Mouse (Mus musculus) neural tube, embryonic 11.5 days (tissue): ENCODE data around the gene Stox2. TPM values are rescaled to one million over a fixed set of nuclear protein-coding genes. Genes with fewer than 3 reads are reported as not detected.

Experiments
- ATAC-seq: fragments of 200-750 bp; cut with Nextera tagmentation; 2 replicates; pipeline ENCODE4 v1.8.0; 2017; ENCODE audit warnings: moderate number of reproducible peaks, mild to moderate bottlenecking, moderate TSS enrichment, moderate library complexity; ENCODE audit not compliant: insufficient read depth, low FRiP score, low TSS enrichment
- DNase-seq: peaks from one replicate; pipeline ENCODE4 v3.0.0-alpha.2; 2015; ENCODE audit warnings: low spot score
- H3K27ac ChIP-seq: fragments of 300-500 bp; sonication (generic); 2 replicates; pipeline ENCODE4 v1.5.1; 2014; ENCODE audit warnings: low read depth, mild to moderate bottlenecking, low read length
- H3K27me3 ChIP-seq: fragments of 300-500 bp; sonication (generic); 2 replicates; pipeline ENCODE4 v1.6.1; 2014; ENCODE audit warnings: mild to moderate bottlenecking, low read length, mixed read lengths; ENCODE audit not compliant: control insufficient read depth, insufficient read depth
- H3K36me3 ChIP-seq: fragments of 300-500 bp; sonication (generic); 2 replicates; pipeline ENCODE4 v1.6.1; 2014; ENCODE audit warnings: mild to moderate bottlenecking, low read length, moderate library complexity, mixed read lengths; ENCODE audit not compliant: control insufficient read depth, insufficient read depth
- H3K4me1 ChIP-seq: fragments of 300-500 bp; sonication (generic); 2 replicates; pipeline ENCODE4 v1.6.1; 2014; ENCODE audit warnings: low read length, mixed read lengths; ENCODE audit not compliant: control insufficient read depth, insufficient read depth
- H3K4me2 ChIP-seq: fragments of 300-500 bp; sonication (generic); 2 replicates; pipeline ENCODE4 v1.6.1; 2014; ENCODE audit warnings: low read depth, mild to moderate bottlenecking, moderate library complexity
- H3K4me3 ChIP-seq: fragments of 300-500 bp; sonication (generic); 2 replicates; pipeline ENCODE4 v1.5.1; 2014; ENCODE audit warnings: low read depth, low read length
- H3K9ac ChIP-seq: fragments of 300-500 bp; sonication (generic); 2 replicates; pipeline ENCODE4 v1.6.1; 2014; ENCODE audit warnings: mild to moderate bottlenecking, low read length
- H3K9me3 ChIP-seq: fragments of 300-500 bp; sonication (generic); 2 replicates; pipeline ENCODE4 v1.6.1; 2016; ENCODE audit warnings: low read length; ENCODE audit not compliant: control insufficient read depth
- WGBS: fragments of 180-500 bp; shearing (Covaris S2); extraction: QIAGEN DNeasy Blood & Tissue Kit; methylation state at CpG from one replicate; pipeline ENCODE4 v1.1.7; 2014; 5-methylcytosine and 5-hydroxymethylcytosine counted together
- polyA plus RNA-seq: library from polyadenylated mRNA; unstranded; fragments of >200 nt; fragmentation: Nextera tagmentation; extraction: Ambion mirVana; gene quantifications from 2 replicates; pipeline ENCODE4 v1.2.1, GENCODE M21; 2014

The Stox2 gene
- polyA plus RNA-seq, 1 experiment from 2014 or later = 27.9 TPM

DNA sequence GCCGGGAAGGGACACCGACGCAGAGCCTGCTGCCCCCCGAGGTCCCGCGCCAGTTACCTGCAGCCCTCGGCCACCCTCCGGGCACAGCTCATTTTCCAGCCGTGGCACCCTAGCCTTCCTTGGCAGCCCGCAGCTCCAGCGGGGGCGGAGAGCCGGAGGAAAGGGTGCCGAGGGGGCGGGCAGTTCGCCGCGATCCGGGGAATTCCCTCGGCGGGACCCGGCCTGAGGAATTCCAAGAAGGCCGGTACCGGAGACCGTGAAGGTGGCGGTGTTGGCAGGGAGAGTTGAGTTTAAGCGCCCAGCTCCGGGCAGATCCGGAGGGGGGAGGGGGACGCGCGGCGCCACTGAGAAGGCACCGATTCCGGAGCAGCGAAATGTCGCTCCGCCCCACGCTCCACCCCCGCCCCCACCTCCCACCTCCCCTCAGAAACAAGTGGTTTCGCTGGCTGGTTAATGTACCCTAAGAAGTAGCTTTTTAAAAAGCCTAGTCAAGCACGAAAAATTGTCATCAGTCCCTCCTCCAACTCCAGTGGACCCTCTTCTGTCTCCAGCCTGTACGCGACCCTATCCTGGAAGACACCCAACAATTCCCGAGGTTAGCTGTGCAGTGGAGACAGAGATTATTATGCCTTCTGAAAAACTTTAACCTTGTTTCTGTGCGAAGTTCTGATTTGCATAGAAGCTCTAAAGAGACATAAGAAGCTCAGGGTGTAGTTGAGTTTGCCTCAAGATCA is 32.5 kb downstream of the Stox2 start:
- Histone ChIP-seq H3K4me2 (peak overlapping the region; percentile 80), H3K9ac (peak overlapping the region; percentile 53), H3K27ac (no peak overlapping the region), H3K27me3 (peaks cover 44% of the 10 kb centered on the region), H3K36me3 (no peaks in the 10 kb centered on the region), H3K9me3 (no peaks in the 10 kb centered on the region), H3K4me3 (peak overlapping the region; percentile 62), H3K4me1 (peaks cover 10% of the 10 kb centered on the region)
- ATAC-seq (peak; percentile 49), DNase-seq (peak; percentile 65)
- under 1% methylated on average over 40 of the region's 46 CpGs for whole genome bisulfite sequencing

- H3K4me3 ChIP-seq = peak overlapping the region; percentile 62
- H3K4me2 ChIP-seq = peak overlapping the region; percentile 80
- peak overlapping the region; percentile 53 for H3K9ac ChIP-seq
- ATAC-seq = peak; percentile 57
- DNase-seq = peak; percentile 61
- H3K36me3 ChIP-seq = no peaks in the 10 kb centered on the region
- WGBS = under 1% methylated on average over 81 of the region's 81 CpGs
- peaks cover 47% of the 10 kb centered on the region for H3K27me3 ChIP-seq
- H3K4me1 ChIP-seq = peaks cover 10% of the 10 kb centered on the region
- H3K9me3 ChIP-seq = no peaks in the 10 kb centered on the region
- H3K27ac ChIP-seq = no peak overlapping the region
These were observed 33.3 kb downstream of the Stox2 start for GRCm38 (mm10) chr8:47412696-47413523.

DNA sequence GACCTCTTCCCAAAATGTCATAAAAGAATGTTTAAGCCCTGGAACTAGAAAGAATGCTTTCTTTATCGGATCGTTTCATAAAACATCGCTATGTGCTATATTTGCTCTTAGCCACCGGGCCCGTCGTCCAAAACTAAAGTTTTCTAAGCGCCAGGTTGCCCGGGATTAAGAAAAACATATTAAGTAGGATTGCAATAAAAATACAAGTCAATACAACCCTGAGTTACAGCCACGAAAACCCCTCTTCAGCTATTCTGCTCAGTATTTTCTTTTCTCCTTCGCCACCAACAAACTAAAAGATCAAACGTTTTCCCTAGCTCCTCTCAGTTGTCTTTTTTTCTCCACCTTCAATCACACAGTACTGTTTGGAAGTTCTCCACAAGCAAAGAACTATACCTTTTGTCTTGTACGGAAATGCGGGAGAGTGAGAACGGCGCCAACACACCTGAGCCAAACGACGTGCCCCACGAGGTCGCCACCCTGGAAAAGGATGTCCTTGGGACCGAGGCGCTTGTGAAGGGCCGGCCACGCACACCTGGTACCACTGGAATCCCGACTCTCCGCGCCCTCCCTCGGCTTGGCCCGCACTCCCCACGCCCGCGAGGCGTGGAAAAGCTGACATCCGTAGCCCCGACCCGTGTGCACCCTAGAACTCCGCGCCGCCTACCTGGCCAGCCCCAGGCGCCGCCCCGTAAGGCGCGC is 34.0 kb downstream of the Stox2 start:
- peaks cover 47% of the 10 kb centered on the region for H3K27me3 ChIP-seq
- H3K9ac ChIP-seq = no peak overlapping the region
- no peak overlapping the region for H3K27ac ChIP-seq
- DNase-seq (peak; percentile 33), ATAC-seq (peak; percentile 36; the same call in 1 of the 2 replicates)
- no peaks in the 10 kb centered on the region for H3K9me3 ChIP-seq
- H3K36me3 ChIP-seq = no peaks in the 10 kb centered on the region
- H3K4me1 ChIP-seq = peaks cover 10% of the 10 kb centered on the region
- peak overlapping the region; percentile 62 for H3K4me3 ChIP-seq
- WGBS = 1% methylated on average over 43 of the region's 43 CpGs
- peak overlapping the region; percentile 80 for H3K4me2 ChIP-seq

GRCm38 (mm10) chr8:47411321-47411720 is 34.8 kb downstream of the Stox2 start:
- H3K9me3 ChIP-seq = no peaks in the 10 kb centered on the region
- H3K4me1 ChIP-seq = peaks cover 10% of the 10 kb centered on the region
- no peak overlapping the region for H3K4me3 ChIP-seq
- WGBS = 1% methylated on average over 12 of the region's 12 CpGs
- no peak for ATAC-seq
- DNase-seq = no peak
- no peak overlapping the region for H3K9ac ChIP-seq
- no peak overlapping the region; the same call in 1 of the 2 replicates for H3K4me2 ChIP-seq
- H3K27ac ChIP-seq = no peak overlapping the region
- no peaks in the 10 kb centered on the region for H3K36me3 ChIP-seq
- H3K27me3 ChIP-seq = peaks cover 47% of the 10 kb centered on the region

DNA sequence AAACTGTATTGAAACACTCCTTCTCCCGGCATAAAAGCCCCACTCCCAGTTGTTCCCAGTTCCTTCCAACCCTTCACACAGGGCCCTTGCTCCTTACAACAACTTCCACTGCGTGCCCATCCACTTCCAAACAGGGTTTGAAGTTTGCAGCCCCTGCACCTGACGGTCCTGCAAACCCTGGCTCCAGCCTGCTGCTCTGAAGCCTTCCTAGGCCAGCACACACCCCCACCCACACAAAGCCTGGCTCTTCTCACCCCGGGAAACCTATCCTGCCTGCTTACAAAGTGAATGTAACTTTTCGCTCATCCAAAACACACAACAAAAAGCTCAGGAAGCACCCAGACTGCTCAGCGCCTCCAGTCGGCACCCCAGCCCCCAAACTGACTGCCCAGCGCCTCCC is 37.1 kb downstream of the Stox2 start:
- H3K9ac ChIP-seq = no peak overlapping the region
- no peak overlapping the region for H3K4me3 ChIP-seq
- H3K4me1 ChIP-seq = peaks cover 10% of the 10 kb centered on the region
- ATAC-seq (no peak), DNase-seq (no peak)
- peaks cover 47% of the 10 kb centered on the region for H3K27me3 ChIP-seq
- no peaks in the 10 kb centered on the region for H3K36me3 ChIP-seq
- 8% methylated on average over 8 of the region's 8 CpGs for WGBS
- H3K4me2 ChIP-seq = no peak overlapping the region
- no peak overlapping the region for H3K27ac ChIP-seq
- no peaks in the 10 kb centered on the region for H3K9me3 ChIP-seq

DNA sequence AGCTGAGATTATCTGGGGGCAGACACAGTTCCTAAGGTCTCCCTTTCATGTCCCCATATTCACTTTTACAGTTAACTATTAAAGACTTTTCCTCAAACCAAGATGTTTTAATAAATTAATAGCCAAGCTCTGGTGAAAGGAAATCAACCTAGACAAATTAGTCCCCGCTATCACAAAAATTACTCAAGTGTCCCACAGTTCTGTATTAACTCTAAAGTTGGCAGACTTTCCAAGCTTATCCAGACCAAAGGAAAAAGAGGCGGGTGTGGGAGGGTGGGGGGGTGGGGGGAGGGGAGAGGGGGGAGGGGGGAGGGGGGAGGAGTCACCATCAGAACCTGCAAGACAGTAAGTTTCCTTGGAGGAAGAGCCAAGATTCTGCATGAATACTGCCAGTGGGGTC is 41.3 kb downstream of the Stox2 start:
- Histone ChIP-seq H3K27me3 (peaks cover 12% of the 10 kb centered on the region), H3K9ac (no peak overlapping the region)
- 100% methylated on average over 1 of the region's 2 CpGs for WGBS

DNA sequence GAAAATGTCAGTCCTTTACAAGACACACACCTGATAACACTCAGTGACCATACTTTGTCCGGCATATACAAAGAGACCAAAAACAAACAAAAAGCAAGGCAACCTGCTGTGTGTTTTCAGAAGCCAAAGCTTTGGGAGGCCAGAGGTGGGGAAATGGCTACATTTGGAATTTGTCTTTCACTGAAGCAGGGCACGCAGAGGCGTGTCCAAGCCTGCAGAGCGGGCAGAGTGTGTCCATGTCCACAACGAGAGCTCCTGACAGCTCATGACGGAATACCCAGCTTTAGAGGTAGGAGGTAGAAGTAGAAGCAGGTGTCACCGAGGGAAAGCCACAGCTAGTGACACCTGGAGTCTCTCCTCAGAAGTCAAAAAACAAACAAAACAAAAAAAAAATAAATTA is 53.2 kb downstream of the Stox2 start:
- Histone ChIP-seq H3K27ac (no peak overlapping the region), H3K4me2 (no peak overlapping the region), H3K27me3 (no peaks in the 10 kb centered on the region), H3K9ac (no peak overlapping the region), H3K4me1 (no peaks in the 10 kb centered on the region), H3K36me3 (no peaks in the 10 kb centered on the region), H3K9me3 (no peaks in the 10 kb centered on the region), H3K4me3 (no peak overlapping the region)
- WGBS = 54% methylated on average over 7 of the region's 7 CpGs
- DNase-seq (no peak), ATAC-seq (no peak)

More for the DNA sequence above, 41.3 kb downstream of the Stox2 start:
- DNase-seq (no peak), ATAC-seq (no peak)
- Histone ChIP-seq H3K4me1 (no peaks in the 10 kb centered on the region), H3K4me3 (no peak overlapping the region), H3K27ac (no peak overlapping the region), H3K9me3 (no peaks in the 10 kb centered on the region), H3K4me2 (no peak overlapping the region), H3K36me3 (no peaks in the 10 kb centered on the region)

DNA sequence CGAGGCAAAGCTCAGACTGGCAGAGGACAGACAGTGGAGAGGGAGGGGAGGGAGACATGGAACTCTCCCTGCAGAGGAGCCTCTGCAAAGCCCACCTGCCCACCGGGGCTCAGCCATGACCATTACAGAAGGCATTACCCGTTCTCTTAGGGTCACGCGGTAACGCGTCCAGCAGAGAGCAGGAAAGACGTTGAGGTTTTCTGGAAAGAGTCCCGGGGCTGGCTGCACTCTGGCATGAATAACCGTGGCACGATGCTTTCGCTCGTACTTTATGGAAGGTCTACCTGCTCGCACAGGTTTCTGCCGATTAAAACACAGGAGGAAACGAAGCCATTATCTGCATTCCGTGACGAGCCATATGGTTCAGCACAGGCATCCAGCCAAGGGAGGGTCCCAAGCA is 53.9 kb downstream of the Stox2 start:
- WGBS = 84% methylated on average over 18 of the region's 18 CpGs
- DNase-seq = no peak
- H3K36me3 ChIP-seq = no peaks in the 10 kb centered on the region
- H3K27me3 ChIP-seq = no peaks in the 10 kb centered on the region
- no peaks in the 10 kb centered on the region for H3K9me3 ChIP-seq
- H3K4me3 ChIP-seq = no peak overlapping the region
- H3K4me1 ChIP-seq = no peaks in the 10 kb centered on the region
- no peak overlapping the region for H3K4me2 ChIP-seq
- no peak overlapping the region for H3K9ac ChIP-seq
- no peak overlapping the region for H3K27ac ChIP-seq
- ATAC-seq = no peak
